Comparison of ENCODE assay signal across 39 mouse cellular contexts in genomic region chr11:114981866-114982265, GRCm38 (mm10). TPM values are rescaled to one million over a fixed set of nuclear protein-coding genes. Genes with fewer than 3 reads are reported as not detected.
DNase-seq lines count a peak whose midpoint lies in the region; ATAC-seq and TF ChIP-seq lines count a peak whose summit lies in the region.
"Had no signal": no experiment of that assay in that cellular context is flagged by ENCODE, and none has a peak within 500 bp of the region (broad histone marks: within the 10 kb centered on the region; RNA-seq: fewer than 3 reads in every experiment).

No protein-coding gene starts in this region.

- H3K4me3 ChIP-seq in kidney, adult 2 months (ENCODE audit: insufficient read depth, low read depth, low read length), result no peak overlapping the region
- H3K4me3 ChIP-seq: embryonic facial prominence, embryonic 10.5 days; embryonic facial prominence, embryonic 15.5 days; forebrain, embryonic 12.5 days; heart, embryonic 13.5 days; hindbrain, embryonic 12.5 days; intestine, embryonic 15.5 days; left cerebral cortex, adult 2 months; limb, embryonic 13.5 days; lung, embryonic 15.5 days; midbrain, embryonic 10.5 days; midbrain, embryonic 15.5 days had no signal

- no peak overlapping the region for H3K27ac ChIP-seq in kidney, adult 2 months (ENCODE audit: insufficient read depth, low read depth, low read length)
- H3K27ac ChIP-seq: embryonic facial prominence, embryonic 10.5 days; embryonic facial prominence, embryonic 15.5 days; forebrain, embryonic 12.5 days; heart, embryonic 13.5 days; hindbrain, embryonic 12.5 days; hindbrain, postnatal 0 days; intestine, embryonic 15.5 days; left cerebral cortex, adult 2 months; limb, embryonic 13.5 days; lung, embryonic 15.5 days; midbrain, embryonic 10.5 days; midbrain, embryonic 15.5 days had no signal

- no peak for DNase-seq in frontal cortex, postnatal 10 days (ENCODE audit: low spot score in 2 of 2)
- DNase-seq in lung, postnatal 36 days, result peak; percentile 23
- DNase-seq in lung, postnatal 4 days, result no peak
- peak; percentile 71 for DNase-seq in A20 (ENCODE audit: low read depth, low spot score)
- DNase-seq in brain, adult 2 months (ENCODE audit: low read depth, low spot score), result peak; percentile 55
- no peak for DNase-seq in kidney, adult 2 months
- DNase-seq: adrenal gland, adult 8-10 months; cerebellum, adult 18-20 months; cerebellum, postnatal 25 days; forebrain, postnatal 0 days; gastrocnemius, postnatal 25 days; kidney, adult 9 months; kidney, postnatal 14 days had no signal

- H3K36me3 ChIP-seq in kidney, adult 2 months (ENCODE audit: control insufficient read depth, insufficient read depth, low read length), result no peaks in the 10 kb centered on the region
- H3K36me3 ChIP-seq: embryonic facial prominence, embryonic 10.5 days; embryonic facial prominence, embryonic 15.5 days; forebrain, embryonic 12.5 days; heart, embryonic 13.5 days; hindbrain, embryonic 12.5 days; intestine, embryonic 15.5 days; limb, embryonic 13.5 days; lung, embryonic 15.5 days; midbrain, embryonic 10.5 days; midbrain, embryonic 15.5 days had no signal

- no peak for TF ChIP-seq POLR2A in kidney, adult 2 months (IDR thresholded peaks at IDR 0.05; ENCODE audit: low read depth, low read length)

- WGBS in kidney, adult 2 months, result 77% methylated on average over 4 of the region's 4 CpGs

- H3K27me3 ChIP-seq in kidney, adult 2 months (replicated peaks; ENCODE audit: control insufficient read depth, insufficient read depth, low read length), result no peaks in the 10 kb centered on the region
- H3K27me3 ChIP-seq: embryonic facial prominence, embryonic 15.5 days; forebrain, embryonic 12.5 days; heart, embryonic 13.5 days; hindbrain, embryonic 12.5 days; intestine, embryonic 15.5 days; limb, embryonic 13.5 days; lung, embryonic 15.5 days; midbrain, embryonic 15.5 days had no signal

- no peak for TF ChIP-seq CTCF in kidney, adult 2 months (conservative IDR thresholded peaks at IDR 0.05; ENCODE audit: insufficient read depth, insufficient read length, low read depth, low read length)

- no peaks in the 10 kb centered on the region for H3K4me1 ChIP-seq in kidney, adult 2 months (ENCODE audit: control insufficient read depth, insufficient read depth, low read length)
- H3K4me1 ChIP-seq: embryonic facial prominence, embryonic 10.5 days; embryonic facial prominence, embryonic 15.5 days; forebrain, embryonic 12.5 days; heart, embryonic 13.5 days; hindbrain, embryonic 12.5 days; intestine, embryonic 15.5 days; limb, embryonic 13.5 days; lung, embryonic 15.5 days; midbrain, embryonic 10.5 days; midbrain, embryonic 15.5 days had no signal

- ATAC-seq in frontal cortex, adult (ENCODE audit: low TSS enrichment), result peak; percentile 73; the same call in 1 of the 2 replicates
- no peak for ATAC-seq in megakaryocyte progenitor cell, adult 5-6 weeks (replicated peaks; ENCODE audit: poor library complexity)
- ATAC-seq: activated CD4-positive, CD25-positive, alpha-beta regulatory T cell, adult 4 months; CD4-positive, CD25-positive, alpha-beta regulatory T cell, adult 4 months; forebrain, postnatal 0 days; hindbrain, postnatal 0 days; intestine, embryonic 15.5 days; midbrain, embryonic 15.5 days had no signal

RNA-seq across cellular contexts. Expression of gene Cd300ld, which starts 7.9 kb away (rescaled TPM):
- 1.1 and 1.3 TPM in 2 replicates for total RNA-seq in megakaryocyte progenitor cell, adult 5-6 weeks (2015)
- total RNA-seq in megakaryocyte progenitor cell, adult 5-6 weeks (2017), result 0.51 and 0.67 TPM in 2 replicates
- 1.2 and 1.8 TPM in 2 replicates for polyA plus RNA-seq in kidney, adult 2 months (2012; rRNA removed)
- total RNA-seq: left cerebral cortex, postnatal 25 days had no signal
- polyA plus RNA-seq: CD4-positive, CD25-positive, alpha-beta regulatory T cell, adult 4 months had no signal

RNA-seq across cellular contexts. Expression of gene Cd300c, which starts 12.9 kb away (rescaled TPM):
- 0.39 and 1.8 TPM in 2 replicates for total RNA-seq in megakaryocyte progenitor cell, adult 5-6 weeks (2015)
- total RNA-seq in megakaryocyte progenitor cell, adult 5-6 weeks (2017), result not detected in 2 replicates
- polyA plus RNA-seq in kidney, adult 2 months (2012; rRNA removed), result 0.72 TPM in 1 of 2 replicates, not detected in the other
- total RNA-seq: adrenal gland, adult 8-10 months; forebrain, postnatal 0 days; gastrocnemius, postnatal 25 days; heart, adult 18-20 months; heart, postnatal 25 days; hindbrain, postnatal 0 days; layer of hippocampus, postnatal 10 days; left cerebral cortex, adult 2 months; left cerebral cortex, postnatal 25 days; neutrophil, adult 5-6 weeks had no signal
- polyA plus RNA-seq: activated CD4-positive, CD25-positive, alpha-beta regulatory T cell, adult 4 months; CD4-positive, CD25-positive, alpha-beta regulatory T cell, adult 4 months; embryonic facial prominence, embryonic 10.5 days; embryonic facial prominence, embryonic 15.5 days; forebrain, embryonic 12.5 days; forebrain, postnatal 0 days; heart, embryonic 13.5 days; hindbrain, embryonic 12.5 days; hindbrain, postnatal 0 days; intestine, embryonic 15.5 days; limb, embryonic 13.5 days; liver, embryonic 11.5 days; lung, embryonic 15.5 days; midbrain, embryonic 10.5 days; midbrain, embryonic 15.5 days; neural tube, embryonic 11.5 days; small intestine, adult 2 months; stomach, embryonic 14.5 days had no signal

RNA-seq across cellular contexts. Expression of gene Cd300c2, which starts 19.8 kb away (rescaled TPM):
- 2.5 and 3.8 TPM in 2 replicates for total RNA-seq in megakaryocyte progenitor cell, adult 5-6 weeks (2015)
- total RNA-seq in megakaryocyte progenitor cell, adult 5-6 weeks (2017), result 1.00 and 2.0 TPM in 2 replicates
- polyA plus RNA-seq in kidney, adult 2 months (2012; rRNA removed), result 2.7 and 3.9 TPM in 2 replicates
- polyA plus RNA-seq: activated CD4-positive, CD25-positive, alpha-beta regulatory T cell, adult 4 months had no signal

RNA-seq across cellular contexts. Expression of gene Cd300ld2, which starts 34.1 kb away (rescaled TPM):
- 0.54 and 0.72 TPM in 2 replicates for total RNA-seq in megakaryocyte progenitor cell, adult 5-6 weeks (2015)
- not detected in 2 replicates for total RNA-seq in megakaryocyte progenitor cell, adult 5-6 weeks (2017)
- polyA plus RNA-seq in kidney, adult 2 months (2012; rRNA removed), result 0.19 and 0.39 TPM in 2 replicates
- total RNA-seq: forebrain, postnatal 0 days; gastrocnemius, postnatal 25 days; heart, adult 18-20 months; heart, postnatal 25 days; hindbrain, postnatal 0 days; layer of hippocampus, postnatal 10 days; left cerebral cortex, adult 2 months; left cerebral cortex, postnatal 25 days; neutrophil, adult 5-6 weeks had no signal
- polyA plus RNA-seq: activated CD4-positive, CD25-positive, alpha-beta regulatory T cell, adult 4 months; CD4-positive, CD25-positive, alpha-beta regulatory T cell, adult 4 months; embryonic facial prominence, embryonic 10.5 days; embryonic facial prominence, embryonic 15.5 days; forebrain, embryonic 12.5 days; forebrain, postnatal 0 days; heart, embryonic 13.5 days; hindbrain, embryonic 12.5 days; hindbrain, postnatal 0 days; intestine, embryonic 15.5 days; limb, embryonic 13.5 days; liver, embryonic 11.5 days; liver, embryonic 16.5 days; lung, embryonic 15.5 days; midbrain, embryonic 10.5 days; midbrain, embryonic 15.5 days; neural tube, embryonic 11.5 days; small intestine, adult 2 months; stomach, embryonic 14.5 days had no signal

RNA-seq across cellular contexts. Expression of gene Cd300ld4, which starts 44.9 kb away (rescaled TPM):
- 0.22 TPM in 1 of 2 replicates, not detected in the other for total RNA-seq in megakaryocyte progenitor cell, adult 5-6 weeks (2015)
- not detected in 2 replicates for total RNA-seq in megakaryocyte progenitor cell, adult 5-6 weeks (2017)
- polyA plus RNA-seq in kidney, adult 2 months (2012; rRNA removed), result 2.3 TPM in 1 of 2 replicates, not detected in the other
- total RNA-seq: adrenal gland, adult 8-10 months; forebrain, postnatal 0 days; gastrocnemius, postnatal 25 days; hindbrain, postnatal 0 days; layer of hippocampus, postnatal 10 days; left cerebral cortex, adult 2 months; neutrophil, adult 5-6 weeks had no signal
- polyA plus RNA-seq: activated CD4-positive, CD25-positive, alpha-beta regulatory T cell, adult 4 months; CD4-positive, CD25-positive, alpha-beta regulatory T cell, adult 4 months; embryonic facial prominence, embryonic 10.5 days; embryonic facial prominence, embryonic 15.5 days; forebrain, embryonic 12.5 days; forebrain, postnatal 0 days; heart, embryonic 13.5 days; hindbrain, embryonic 12.5 days; hindbrain, postnatal 0 days; intestine, embryonic 15.5 days; limb, embryonic 13.5 days; liver, embryonic 11.5 days; liver, embryonic 16.5 days; lung, embryonic 15.5 days; midbrain, embryonic 10.5 days; midbrain, embryonic 15.5 days; neural tube, embryonic 11.5 days; small intestine, adult 2 months; stomach, embryonic 14.5 days had no signal

Comparison
In these comparisons a context has a peak if more than half of its experiments do, and no peak if none do; other contexts are left out.
1. DNase-seq: peak in lung, postnatal 36 days (single experiment), A20 (single experiment) and brain, adult 2 months (single experiment); none in frontal cortex, postnatal 10 days (0 of 2), lung, postnatal 4 days (0 of 2) and kidney, adult 2 months (single experiment).